Mouse (Mus musculus): ENCODE measurements around the gene Pde4b. TPM values are rescaled to one million over a fixed set of nuclear protein-coding genes. Genes with fewer than 3 reads are reported as not detected.
A peak's percentile ranks its signal among the peaks of the same experiment; 100 is the strongest.

Gene Pde4b
- polyA plus RNA-seq, 1 experiment from 2014 or later = 23.8 TPM

DNA sequence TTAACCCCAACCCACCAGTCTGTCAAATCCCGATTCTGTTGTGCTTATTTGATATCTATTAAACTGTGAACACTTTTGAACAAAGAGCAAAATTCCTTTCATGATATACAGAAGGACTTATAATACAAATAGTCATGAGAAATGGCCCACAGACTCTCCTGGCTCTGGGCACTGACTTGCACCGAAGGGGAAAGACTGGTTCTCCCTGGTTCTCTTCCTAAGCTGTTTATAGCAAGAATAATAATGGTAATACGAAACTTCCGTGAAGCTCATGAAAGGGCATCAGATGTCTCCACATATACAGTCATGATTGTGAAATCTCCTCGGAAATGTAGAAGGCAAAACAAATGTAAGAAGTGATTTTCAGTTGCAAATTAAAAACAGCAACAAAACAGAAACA, 287.3 kb downstream of the Pde4b start:
- H3K4me3 ChIP-seq (replicated peaks) = no peak overlapping the region
- H3K9me3 ChIP-seq = no peaks in the 10 kb centered on the region
- no peaks in the 10 kb centered on the region for H3K36me3 ChIP-seq
- H3K4me1 ChIP-seq (replicated peaks) = no peaks in the 10 kb centered on the region
- WGBS = 83% methylated on average over 5 of the region's 5 CpGs
- H3K4me2 ChIP-seq (replicated peaks) = no peak overlapping the region
- no peak overlapping the region for H3K27ac ChIP-seq
- H3K27me3 ChIP-seq = no peaks in the 10 kb centered on the region
- ATAC-seq = no peak
- H3K9ac ChIP-seq (replicated peaks) = no peak overlapping the region

- Histone ChIP-seq H3K4me2 (replicated peaks) (no peak overlapping the region), H3K36me3 (no peaks in the 10 kb centered on the region), H3K9me3 (no peaks in the 10 kb centered on the region), H3K4me1 (replicated peaks) (no peaks in the 10 kb centered on the region), H3K9ac (replicated peaks) (no peak overlapping the region), H3K27me3 (no peaks in the 10 kb centered on the region), H3K4me3 (replicated peaks) (no peak overlapping the region), H3K27ac (no peak overlapping the region)
- 82% methylated on average over 1 of the region's 1 CpGs for WGBS
- no peak for ATAC-seq
These were observed 295.6 kb downstream of the Pde4b start for GRCm38 (mm10) chr4:102382763-102383505.

DNA sequence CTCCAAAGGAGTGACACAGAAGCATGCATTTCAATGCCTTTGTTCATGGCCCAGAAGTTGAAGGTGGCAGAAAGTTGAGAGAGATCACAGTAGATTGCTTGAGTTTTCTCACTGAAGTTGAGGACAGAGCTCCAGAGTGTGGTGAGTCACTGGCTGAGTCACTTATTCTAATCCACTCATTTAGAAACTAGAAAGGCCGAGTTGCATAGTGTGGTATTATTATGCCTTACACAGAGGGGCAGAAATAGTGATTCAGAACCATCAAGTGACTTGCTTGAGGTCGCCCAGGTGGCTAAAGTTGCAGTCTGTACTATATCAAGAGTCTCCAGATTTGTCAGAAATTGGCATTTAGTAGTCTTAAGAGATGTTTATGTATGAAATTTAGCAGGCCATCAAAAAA, 306.3 kb downstream of the Pde4b start:
- Histone ChIP-seq H3K9me3 (peaks cover 6% of the 10 kb centered on the region; the same call in 1 of the 2 replicates), H3K4me3 (replicated peaks) (no peak overlapping the region), H3K4me2 (replicated peaks) (no peak overlapping the region), H3K9ac (replicated peaks) (no peak overlapping the region), H3K27ac (no peak overlapping the region), H3K27me3 (no peaks in the 10 kb centered on the region), H3K36me3 (no peaks in the 10 kb centered on the region), H3K4me1 (replicated peaks) (no peaks in the 10 kb centered on the region)
- no peak for ATAC-seq
- 81% methylated on average over 2 of the region's 2 CpGs for WGBS

GRCm38 (mm10) chr4:102397334-102397733, 310.0 kb downstream of the Pde4b start:
- peaks cover 6% of the 10 kb centered on the region; the same call in 1 of the 2 replicates for H3K9me3 ChIP-seq
- ATAC-seq = no peak
- no peaks in the 10 kb centered on the region for H3K4me1 ChIP-seq (replicated peaks)
- H3K36me3 ChIP-seq = no peaks in the 10 kb centered on the region
- H3K9ac ChIP-seq (replicated peaks) = no peak overlapping the region
- no peaks in the 10 kb centered on the region for H3K27me3 ChIP-seq
- WGBS = 94% methylated on average over 4 of the region's 4 CpGs
- no peak overlapping the region for H3K4me3 ChIP-seq (replicated peaks)
- H3K27ac ChIP-seq = no peak overlapping the region
- H3K4me2 ChIP-seq (replicated peaks) = no peak overlapping the region

DNA sequence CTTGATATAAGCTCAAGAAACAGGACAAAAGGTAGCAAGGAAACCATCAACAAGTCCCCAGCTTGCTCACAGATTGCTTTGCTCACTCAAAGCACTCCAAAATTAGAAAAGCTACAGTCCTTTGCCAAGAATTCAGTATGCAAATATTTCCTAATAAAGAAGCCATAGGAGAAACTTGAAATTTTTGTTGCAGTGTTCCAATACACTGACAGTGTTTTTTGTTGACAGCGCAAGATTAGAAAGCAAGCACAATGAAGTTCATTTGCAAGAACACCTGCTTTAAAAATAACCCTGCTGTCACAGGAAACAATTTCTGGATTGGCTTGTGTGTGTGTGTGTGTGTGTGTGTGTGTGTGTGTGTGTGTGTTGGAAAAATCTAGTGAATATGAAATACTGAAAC, 311.2 kb downstream of the Pde4b start:
- WGBS = 95% methylated on average over 1 of the region's 1 CpGs
- ATAC-seq = no peak
- Histone ChIP-seq H3K4me1 (replicated peaks) (no peaks in the 10 kb centered on the region), H3K4me3 (replicated peaks) (no peak overlapping the region), H3K36me3 (no peaks in the 10 kb centered on the region), H3K27me3 (no peaks in the 10 kb centered on the region), H3K4me2 (replicated peaks) (no peak overlapping the region), H3K9me3 (peaks cover 6% of the 10 kb centered on the region; the same call in 1 of the 2 replicates), H3K27ac (no peak overlapping the region), H3K9ac (replicated peaks) (no peak overlapping the region)

GRCm38 (mm10) chr4:102406848-102407247, 319.5 kb downstream of the Pde4b start:
- no peak overlapping the region for H3K4me2 ChIP-seq (replicated peaks)
- H3K36me3 ChIP-seq = no peaks in the 10 kb centered on the region
- H3K9me3 ChIP-seq = no peaks in the 10 kb centered on the region
- ATAC-seq = no peak
- no peaks in the 10 kb centered on the region for H3K27me3 ChIP-seq
- H3K27ac ChIP-seq = no peak overlapping the region
- peaks cover 14% of the 10 kb centered on the region for H3K4me1 ChIP-seq (replicated peaks)
- 53% methylated on average over 3 of the region's 3 CpGs for WGBS
- H3K4me3 ChIP-seq (replicated peaks) = no peak overlapping the region
- H3K9ac ChIP-seq (replicated peaks) = no peak overlapping the region

DNA sequence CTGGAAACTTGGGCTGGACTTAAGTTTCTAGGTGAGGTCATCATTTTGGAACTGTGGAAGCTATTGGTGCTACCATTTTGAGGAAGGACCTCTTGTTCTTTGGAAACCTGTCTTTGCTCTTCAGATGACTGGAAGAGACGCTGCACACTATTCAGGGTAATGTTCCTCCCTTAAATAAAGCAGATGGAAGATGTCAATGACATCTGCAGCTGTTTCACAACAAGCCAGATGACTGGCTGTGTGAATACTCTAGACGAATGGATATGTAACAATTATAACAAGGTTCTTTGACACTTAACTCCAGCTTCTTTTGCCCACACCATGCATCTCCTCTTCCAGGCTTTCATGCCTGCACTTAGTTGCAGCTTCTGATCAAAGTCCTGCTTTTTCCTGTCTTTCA, 320.8 kb downstream of the Pde4b start:
- 84% methylated on average over 2 of the region's 2 CpGs for WGBS
- Histone ChIP-seq H3K27ac (no peak overlapping the region), H3K9me3 (no peaks in the 10 kb centered on the region), H3K4me1 (replicated peaks) (peaks cover 16% of the 10 kb centered on the region), H3K9ac (replicated peaks) (no peak overlapping the region), H3K4me3 (replicated peaks) (no peak overlapping the region), H3K36me3 (no peaks in the 10 kb centered on the region), H3K27me3 (no peaks in the 10 kb centered on the region), H3K4me2 (replicated peaks) (no peak overlapping the region)
- ATAC-seq = no peak

DNA sequence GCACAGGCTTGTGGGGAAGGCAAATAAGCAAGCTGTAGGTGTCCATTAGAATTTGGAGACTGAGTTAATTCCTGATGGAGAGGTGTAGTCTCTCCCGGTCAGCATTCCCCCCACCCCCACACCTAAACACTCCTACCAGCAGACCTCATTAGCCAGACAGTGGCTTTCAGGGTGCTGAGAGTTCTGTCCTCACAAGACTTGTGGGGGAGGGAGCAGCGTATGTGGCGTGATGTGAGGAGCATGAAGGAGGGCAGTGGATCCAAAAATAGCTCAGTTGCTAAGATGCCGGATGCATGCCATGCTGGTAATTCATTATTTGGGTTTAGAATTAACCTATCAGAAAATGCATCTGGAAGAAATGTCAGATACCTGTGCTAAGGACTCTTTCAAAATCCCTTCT, 321.6 kb downstream of the Pde4b start:
- Histone ChIP-seq H3K9ac (replicated peaks) (no peak overlapping the region), H3K9me3 (no peaks in the 10 kb centered on the region), H3K4me1 (replicated peaks) (peaks cover 18% of the 10 kb centered on the region), H3K4me2 (replicated peaks) (no peak overlapping the region), H3K27me3 (no peaks in the 10 kb centered on the region), H3K36me3 (no peaks in the 10 kb centered on the region), H3K4me3 (replicated peaks) (no peak overlapping the region), H3K27ac (no peak overlapping the region)
- ATAC-seq = no peak
- 45% methylated on average over 4 of the region's 4 CpGs for WGBS

GRCm38 (mm10) chr4:102413101-102413500, 325.8 kb downstream of the Pde4b start:
- H3K4me1 ChIP-seq (replicated peaks) = peaks cover 10% of the 10 kb centered on the region
- no peaks in the 10 kb centered on the region for H3K9me3 ChIP-seq
- no peak overlapping the region for H3K9ac ChIP-seq (replicated peaks)
- peak; percentile 58; the same call in 1 of the 2 replicates for ATAC-seq
- no peaks in the 10 kb centered on the region for H3K27me3 ChIP-seq
- no peak overlapping the region for H3K4me2 ChIP-seq (replicated peaks)
- no peak overlapping the region for H3K27ac ChIP-seq
- H3K36me3 ChIP-seq = no peaks in the 10 kb centered on the region
- WGBS = 65% methylated on average over 2 of the region's 2 CpGs
- no peak overlapping the region for H3K4me3 ChIP-seq (replicated peaks)

DNA sequence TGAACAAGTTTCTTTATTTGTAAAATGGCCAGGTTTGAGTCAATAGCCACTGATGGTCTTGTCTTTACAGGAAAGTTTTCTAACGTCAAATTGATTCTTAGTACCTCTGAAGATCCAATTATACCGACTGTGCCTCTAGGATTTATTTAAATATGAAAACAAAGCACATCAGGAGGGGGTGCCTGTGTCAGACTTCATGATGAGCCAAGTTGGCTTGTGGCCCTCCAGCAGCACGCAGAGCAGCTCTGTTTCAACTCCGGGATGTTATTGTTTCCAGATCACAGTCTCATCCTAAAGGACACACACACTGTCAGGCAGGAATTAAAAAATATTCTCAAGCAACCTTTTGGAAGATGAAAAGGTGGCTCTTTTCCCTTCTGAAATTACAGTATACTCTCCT, 326.5 kb downstream of the Pde4b start:
- no peak overlapping the region for H3K4me2 ChIP-seq (replicated peaks)
- WGBS = 15% methylated on average over 4 of the region's 4 CpGs
- no peak overlapping the region for H3K9ac ChIP-seq (replicated peaks)

DNA sequence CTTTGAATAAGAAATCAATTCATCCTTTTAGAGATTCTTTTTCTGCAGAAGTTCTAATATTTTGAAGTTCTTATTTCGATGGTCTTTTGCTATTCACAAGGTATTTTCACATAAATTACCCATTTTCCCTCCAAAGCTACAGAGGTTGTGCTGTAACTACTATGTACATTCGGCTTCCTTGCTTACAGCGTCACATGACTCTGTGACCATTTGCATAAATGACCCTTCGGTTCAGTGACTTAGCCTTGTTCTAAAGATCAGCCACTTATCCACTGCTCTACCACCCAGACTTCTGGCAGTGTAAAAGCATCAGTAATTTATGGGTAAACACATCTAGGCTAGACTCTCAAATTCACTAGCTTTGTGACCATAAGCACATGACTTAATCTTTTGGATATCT, 327.3 kb downstream of the Pde4b start:
- Histone ChIP-seq H3K4me2 (replicated peaks) (no peak overlapping the region), H3K36me3 (no peaks in the 10 kb centered on the region), H3K4me1 (replicated peaks) (peaks cover 5% of the 10 kb centered on the region; the same call in 1 of the 2 replicates), H3K27ac (no peak overlapping the region), H3K9ac (replicated peaks) (no peak overlapping the region), H3K27me3 (0 out of 2 replicates have a peak, but pooled peaks cover 2% of the 10 kb centered on the region), H3K4me3 (replicated peaks) (no peak overlapping the region), H3K9me3 (no peaks in the 10 kb centered on the region)
- WGBS = 87% methylated on average over 4 of the region's 4 CpGs
- ATAC-seq = no peak

More for the DNA sequence above, 326.5 kb downstream of the Pde4b start:
- Histone ChIP-seq H3K4me1 (replicated peaks) (peaks cover 9% of the 10 kb centered on the region), H3K27me3 (no peaks in the 10 kb centered on the region), H3K9me3 (no peaks in the 10 kb centered on the region), H3K27ac (no peak overlapping the region), H3K4me3 (replicated peaks) (no peak overlapping the region), H3K36me3 (no peaks in the 10 kb centered on the region)
- no peak for ATAC-seq

GRCm38 (mm10) chr4:102420794-102421397, 333.6 kb downstream of the Pde4b start:
- 10% methylated on average over 11 of the region's 11 CpGs for WGBS
- ATAC-seq = peak; percentile 48
- peak overlapping the region; percentile 74 for H3K27ac ChIP-seq

More at GRCm38 (mm10) chr4:102420794-102421397, 333.6 kb downstream of the Pde4b start:
- no peaks in the 10 kb centered on the region for H3K9me3 ChIP-seq
- H3K36me3 ChIP-seq = no peaks in the 10 kb centered on the region
- H3K9ac ChIP-seq (replicated peaks) = peak overlapping the region; percentile 59
- H3K4me3 ChIP-seq (replicated peaks) = peak overlapping the region; percentile 38
- peak overlapping the region; percentile 57 for H3K4me2 ChIP-seq (replicated peaks)
- peaks cover 14% of the 10 kb centered on the region for H3K4me1 ChIP-seq (replicated peaks)
- 0 out of 2 replicates have a peak, but pooled peaks cover 2% of the 10 kb centered on the region for H3K27me3 ChIP-seq

All from midbrain, embryonic 13.5 days (tissue).